Mouse (Mus musculus) heart, embryonic 12.5 days (tissue): ENCODE measurements at regions not wholly inside any gene's neighbourhood (a gene's known extent, or its start where the extent isn't known, plus 50 kb on each side); places are given as distances from the start of the nearest gene placed in this dataset.
"Not testable (repeated sequence)": the region's sequence is repeated elsewhere in the genome, so short reads cannot be mapped to it uniquely, and the experiment has no call there.

Experiments
- ATAC-seq: fragments of 200-750 bp; cut with Nextera tagmentation; 2 replicates; pipeline ENCODE4 v1.8.0; 2017; ENCODE audit warnings: moderate TSS enrichment, moderate library complexity; ENCODE audit not compliant: insufficient number of reproducible peaks, low FRiP score
- H3K27ac ChIP-seq: fragments of 300-500 bp; sonication (generic); 2 replicates; pipeline ENCODE4 v1.5.1; 2016; ENCODE audit warnings: mild to moderate bottlenecking, moderate library complexity; ENCODE audit not compliant: poor library complexity, severe bottlenecking
- H3K27me3 ChIP-seq: fragments of 300-500 bp; sonication (generic); replicated peaks from 2 replicates; pipeline ENCODE4 v1.6.1; 2016; ENCODE audit warnings: mild to moderate bottlenecking, moderate library complexity
- H3K36me3 ChIP-seq: fragments of 300-500 bp; sonication (generic); 2 replicates; pipeline ENCODE4 v1.6.1; 2016; ENCODE audit warnings: mild to moderate bottlenecking, moderate library complexity
- H3K4me1 ChIP-seq: fragments of 300-500 bp; sonication (generic); replicated peaks from 2 replicates; pipeline ENCODE4 v1.6.1; 2016; ENCODE audit warnings: mild to moderate bottlenecking
- H3K4me2 ChIP-seq: fragments of 300-500 bp; sonication (generic); 2 replicates; pipeline ENCODE4 v1.6.1; 2016; ENCODE audit warnings: mild to moderate bottlenecking, moderate library complexity
- H3K4me3 ChIP-seq: fragments of 300-500 bp; sonication (generic); 2 replicates; pipeline ENCODE4 v1.5.1; 2016; ENCODE audit warnings: mild to moderate bottlenecking
- H3K9ac ChIP-seq: fragments of 300-500 bp; sonication (generic); 2 replicates; pipeline ENCODE4 v1.6.1; 2016; ENCODE audit warnings: mild to moderate bottlenecking, moderate library complexity
- H3K9me3 ChIP-seq: fragments of 300-500 bp; sonication (generic); replicated peaks from 2 replicates; pipeline ENCODE4 v1.6.1; 2016; ENCODE audit warnings: mild to moderate bottlenecking, moderate library complexity
- WGBS: fragments of 180-500 bp; shearing (Covaris S2); methylation state at CpG from one replicate; pipeline ENCODE4 v1.1.7; 2016; 5-methylcytosine and 5-hydroxymethylcytosine counted together

DNA sequence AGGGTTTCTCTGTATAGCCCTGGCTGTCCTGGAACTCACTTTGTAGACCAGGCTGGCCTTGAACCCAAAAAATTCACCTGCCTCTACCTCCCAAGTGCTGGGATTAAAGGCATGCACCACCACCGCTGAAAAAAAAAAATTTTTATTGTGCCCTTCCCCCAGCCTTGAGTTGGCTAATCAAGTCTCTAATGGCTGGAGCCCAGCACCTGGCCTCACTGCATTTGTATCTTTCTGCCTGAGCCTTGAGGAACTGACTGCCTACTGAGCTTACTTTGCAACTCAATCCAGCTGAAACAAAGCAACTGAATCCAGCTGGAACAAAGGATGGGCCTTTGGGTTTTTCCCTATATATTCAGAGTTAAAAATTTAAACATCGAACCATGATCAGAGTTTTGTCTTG lies 153.3 kb upstream of the Ccnh start:
- no peak for ATAC-seq
- Histone ChIP-seq H3K9me3 (peaks cover 11% of the 10 kb centered on the region), H3K4me3 (no peak overlapping the region), H3K4me1 (no peaks in the 10 kb centered on the region), H3K27me3 (no peaks in the 10 kb centered on the region), H3K9ac (no peak overlapping the region), H3K36me3 (no peaks in the 10 kb centered on the region), H3K4me2 (no peak overlapping the region), H3K27ac (no peak overlapping the region)
- WGBS, result 56% methylated on average over 2 of the region's 2 CpGs

DNA sequence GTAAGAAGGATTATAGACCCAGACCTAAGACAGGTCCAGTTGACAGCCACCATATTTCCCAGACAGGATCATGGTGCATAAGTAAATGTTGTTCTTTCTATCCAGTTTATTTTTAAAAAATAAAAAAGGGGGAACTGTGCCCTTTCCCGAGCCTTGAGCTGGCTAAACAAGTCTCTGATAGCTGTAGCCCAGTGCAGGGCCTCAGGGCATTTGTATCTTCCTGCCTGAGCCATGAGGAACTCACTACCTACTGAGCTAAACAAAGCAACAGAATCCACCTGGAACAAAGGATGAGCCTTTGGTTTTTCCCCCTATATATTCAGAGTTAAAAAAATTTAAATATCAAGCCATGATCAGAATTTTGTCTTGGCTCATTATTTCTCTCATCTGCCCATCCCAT lies 152.4 kb upstream of the Ccnh start:
- WGBS, result 33% methylated on average over 1 of the region's 1 CpGs
- H3K9me3 ChIP-seq, result peaks cover 11% of the 10 kb centered on the region
- no peak overlapping the region for H3K4me2 ChIP-seq
- H3K4me3 ChIP-seq, result no peak overlapping the region
- no peaks in the 10 kb centered on the region for H3K4me1 ChIP-seq
- ATAC-seq, result no peak
- no peaks in the 10 kb centered on the region for H3K36me3 ChIP-seq
- H3K27me3 ChIP-seq, result no peaks in the 10 kb centered on the region
- no peak overlapping the region for H3K9ac ChIP-seq
- H3K27ac ChIP-seq, result no peak overlapping the region

GRCm38 (mm10) chr13:85066585-85067550 lies 122.3 kb upstream of the Ccnh start:
- Histone ChIP-seq H3K36me3 (no peaks in the 10 kb centered on the region), H3K27me3 (no peaks in the 10 kb centered on the region), H3K9me3 (no peaks in the 10 kb centered on the region), H3K4me3 (no peak overlapping the region), H3K9ac (no peak overlapping the region), H3K4me2 (no peak overlapping the region), H3K4me1 (no peaks in the 10 kb centered on the region), H3K27ac (no peak overlapping the region)
- no peak for ATAC-seq
- WGBS, result 61% methylated on average over 6 of the region's 6 CpGs

- no peak for ATAC-seq
- H3K4me1 ChIP-seq, result no peaks in the 10 kb centered on the region
- no peak overlapping the region for H3K4me2 ChIP-seq
- WGBS, result 70% methylated on average over 5 of the region's 5 CpGs
- H3K27me3 ChIP-seq, result no peaks in the 10 kb centered on the region
- H3K9me3 ChIP-seq, result no peaks in the 10 kb centered on the region
- no peak overlapping the region for H3K4me3 ChIP-seq
- no peak overlapping the region for H3K27ac ChIP-seq
- no peaks in the 10 kb centered on the region for H3K36me3 ChIP-seq
- no peak overlapping the region for H3K9ac ChIP-seq
These were observed 121.5 kb upstream of the Ccnh start for GRCm38 (mm10) chr13:85067551-85068283.

DNA sequence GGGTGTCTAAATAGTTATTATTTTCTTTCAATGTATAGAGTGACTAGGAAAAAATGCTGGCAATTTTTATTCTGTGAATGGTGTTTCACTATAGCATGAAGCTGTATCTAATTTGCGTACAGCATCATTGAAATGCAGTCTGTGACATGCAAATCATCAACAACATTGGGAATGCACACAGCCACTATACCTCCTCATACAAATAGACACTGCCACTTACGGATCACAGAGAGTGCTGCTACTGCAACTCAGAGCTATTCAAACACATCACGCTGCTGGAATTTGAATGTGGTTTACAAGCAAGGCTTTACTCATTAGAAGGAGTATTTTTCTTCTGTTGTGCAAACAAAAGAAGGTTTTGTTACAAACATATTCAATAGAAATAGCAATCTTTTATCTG lies 120.8 kb upstream of the Ccnh start:
- 74% methylated on average over 3 of the region's 3 CpGs for WGBS
- no peaks in the 10 kb centered on the region for H3K27me3 ChIP-seq
- no peaks in the 10 kb centered on the region for H3K36me3 ChIP-seq
- no peak overlapping the region for H3K9ac ChIP-seq
- no peak overlapping the region for H3K4me2 ChIP-seq
- no peak for ATAC-seq
- H3K4me3 ChIP-seq, result no peak overlapping the region
- no peak overlapping the region for H3K27ac ChIP-seq
- H3K9me3 ChIP-seq, result no peaks in the 10 kb centered on the region
- no peaks in the 10 kb centered on the region for H3K4me1 ChIP-seq

DNA sequence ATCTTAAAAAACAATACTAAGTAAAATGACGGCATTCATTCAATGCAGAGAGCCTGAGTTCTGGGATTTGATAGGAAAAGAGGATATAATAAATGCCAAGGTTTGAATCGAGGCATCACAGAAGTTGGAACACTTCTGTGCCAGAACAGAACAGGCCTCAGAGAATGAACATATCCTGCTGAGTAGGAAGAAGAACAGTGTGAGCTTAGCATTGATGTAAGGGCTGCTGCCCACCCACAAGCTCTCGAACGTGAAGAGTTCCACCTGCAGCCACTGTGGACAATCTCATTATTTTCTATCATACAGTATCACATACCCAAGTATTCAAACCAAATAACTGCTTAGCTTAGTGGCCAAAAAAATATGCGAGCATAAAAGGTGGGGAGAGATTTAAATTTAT lies 105.9 kb upstream of the Ccnh start:
- no peaks in the 10 kb centered on the region for H3K27me3 ChIP-seq
- WGBS, result 74% methylated on average over 5 of the region's 5 CpGs
- no peaks in the 10 kb centered on the region for H3K9me3 ChIP-seq
- no peak for ATAC-seq
- H3K4me1 ChIP-seq, result no peaks in the 10 kb centered on the region
- no peak overlapping the region for H3K9ac ChIP-seq
- no peaks in the 10 kb centered on the region for H3K36me3 ChIP-seq
- H3K27ac ChIP-seq, result no peak overlapping the region
- H3K4me3 ChIP-seq, result no peak overlapping the region
- no peak overlapping the region for H3K4me2 ChIP-seq

DNA sequence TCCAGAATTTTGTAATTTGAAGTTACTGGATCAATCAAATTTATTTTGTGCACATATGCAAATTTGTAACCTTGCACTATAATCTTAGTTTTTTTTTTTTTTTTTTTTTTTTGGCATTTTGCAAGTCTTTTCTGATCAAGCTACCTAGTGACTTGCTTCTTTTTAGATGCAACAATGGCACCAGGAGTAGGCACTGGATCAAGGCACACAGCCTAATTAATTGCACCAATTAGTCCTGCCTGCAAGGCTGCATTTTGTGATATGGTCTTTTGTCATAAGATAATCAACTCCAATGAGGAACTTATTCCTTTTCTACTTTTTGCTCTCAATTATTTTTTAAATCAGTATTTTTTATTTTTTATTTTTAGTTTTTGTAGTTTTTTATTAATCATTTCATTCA lies 105.5 kb upstream of the Ccnh start:
- no peak overlapping the region for H3K9ac ChIP-seq
- H3K27ac ChIP-seq, result no peak overlapping the region
- H3K36me3 ChIP-seq, result no peaks in the 10 kb centered on the region
- no peak overlapping the region for H3K4me3 ChIP-seq
- H3K4me1 ChIP-seq, result no peaks in the 10 kb centered on the region
- H3K9me3 ChIP-seq, result no peaks in the 10 kb centered on the region
- H3K27me3 ChIP-seq, result no peaks in the 10 kb centered on the region
- no peak for ATAC-seq
- no peak overlapping the region for H3K4me2 ChIP-seq

DNA sequence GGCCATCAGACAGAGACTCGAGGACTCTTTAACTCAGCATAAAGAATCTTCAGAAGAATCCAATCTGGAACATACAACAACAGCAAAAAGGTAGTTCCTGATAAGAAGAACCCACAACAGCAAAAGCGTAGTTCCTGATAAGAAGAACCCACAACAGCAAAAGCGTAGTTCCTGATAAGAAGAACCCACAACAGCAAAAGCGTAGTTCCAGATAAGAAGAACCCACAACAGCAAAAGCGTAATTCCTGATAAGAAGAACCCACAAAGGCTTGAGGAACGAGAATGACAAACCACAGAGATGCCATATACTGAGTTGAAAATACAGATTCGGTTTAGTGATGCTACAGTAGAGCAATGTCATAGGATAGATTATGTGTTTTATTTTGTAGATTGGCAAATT lies 93.0 kb upstream of the Ccnh start:
- Histone ChIP-seq H3K4me1 (no peaks in the 10 kb centered on the region), H3K9me3 (peaks cover 14% of the 10 kb centered on the region), H3K27me3 (no peaks in the 10 kb centered on the region), H3K27ac (no peak overlapping the region), H3K4me3 (no peak overlapping the region), H3K4me2 (no peak overlapping the region), H3K36me3 (no peaks in the 10 kb centered on the region), H3K9ac (no peak overlapping the region)
- 34% methylated on average over 7 of the region's 7 CpGs for WGBS
- no peak for ATAC-seq

- H3K9me3 ChIP-seq, result no peaks in the 10 kb centered on the region
- H3K4me3 ChIP-seq, result no peak overlapping the region
- H3K9ac ChIP-seq, result no peak overlapping the region
- no peaks in the 10 kb centered on the region for H3K27me3 ChIP-seq
- H3K27ac ChIP-seq, result no peak overlapping the region
- no peaks in the 10 kb centered on the region for H3K36me3 ChIP-seq
- WGBS, result 85% methylated on average over 2 of the region's 2 CpGs
- H3K4me2 ChIP-seq, result no peak overlapping the region
- ATAC-seq, result no peak
- no peaks in the 10 kb centered on the region for H3K4me1 ChIP-seq
These were observed 65.9 kb upstream of the Ccnh start for GRCm38 (mm10) chr13:85123309-85123708.

DNA sequence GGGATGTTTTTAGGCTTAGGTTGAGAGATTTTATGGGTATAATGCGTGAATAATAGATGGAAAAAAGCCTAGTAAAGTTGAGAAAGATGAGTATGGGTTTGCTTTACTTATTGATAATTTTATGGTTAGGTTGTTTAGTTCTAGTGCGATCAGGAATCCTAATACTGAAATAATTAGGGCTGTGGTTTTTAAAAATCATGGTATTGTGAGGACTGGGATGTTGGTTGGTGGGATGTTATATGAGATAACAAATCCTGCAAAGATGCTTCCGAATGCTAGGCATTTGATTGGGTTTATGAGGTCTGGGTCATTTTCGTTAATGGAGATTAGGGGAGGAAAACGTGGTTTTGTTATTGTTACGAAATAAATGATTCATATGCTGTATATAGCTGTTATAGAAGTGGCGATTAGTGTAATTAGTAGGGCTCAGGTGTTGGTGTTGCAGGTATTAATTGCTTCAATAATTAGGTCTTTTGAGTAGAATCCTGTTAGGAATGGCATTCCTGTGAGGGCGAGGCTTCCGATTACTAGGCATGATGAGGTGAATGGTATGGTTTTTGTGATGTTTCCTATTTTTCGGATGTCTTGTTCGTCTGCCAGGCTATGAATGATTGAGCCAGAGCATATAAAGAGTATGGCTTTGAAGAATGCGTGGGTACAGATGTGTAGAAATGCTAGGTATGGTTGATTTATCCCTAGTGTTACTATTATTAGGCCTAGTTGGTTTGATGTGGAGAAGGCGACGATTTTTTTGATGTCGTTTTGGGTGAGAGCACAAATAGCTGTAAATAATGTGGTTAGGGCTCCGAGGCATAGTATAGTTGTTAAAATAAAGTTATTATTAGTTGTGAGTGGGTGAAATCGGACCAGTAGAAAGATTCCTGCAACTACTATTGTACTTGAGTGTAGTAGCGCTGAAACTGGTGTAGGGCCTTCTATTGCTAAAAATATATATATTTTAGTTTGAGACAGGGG lies 62.3 kb upstream of the Ccnh start:
- H3K9ac ChIP-seq, H3K27me3 ChIP-seq, H3K9me3 ChIP-seq, H3K4me2 ChIP-seq, H3K36me3 ChIP-seq, H3K4me3 ChIP-seq, H3K4me1 ChIP-seq, H3K27ac ChIP-seq: not testable (repeated sequence)
- WGBS, result 85% methylated on average over 18 of the region's 18 CpGs
- ATAC-seq, result peak; percentile 100

- Histone ChIP-seq H3K4me1 (no peaks in the 10 kb centered on the region), H3K4me3 (no peak overlapping the region), H3K36me3 (no peaks in the 10 kb centered on the region), H3K9ac (no peak overlapping the region), H3K27ac (no peak overlapping the region), H3K9me3 (no peaks in the 10 kb centered on the region), H3K27me3 (no peaks in the 10 kb centered on the region), H3K4me2 (no peak overlapping the region)
- 36% methylated on average over 1 of the region's 1 CpGs for WGBS
- no peak for ATAC-seq
These were observed 61.7 kb upstream of the Ccnh start for GRCm38 (mm10) chr13:85127548-85127925.
